Mouse (Mus musculus) c-Kit-positive CD71-positive TER-119-positive erythroid progenitor cells, embryonic 14.5 days (primary cell): ENCODE data around the gene Eif5a2.
A peak's percentile ranks its signal among the peaks of the same experiment; 100 is the strongest.

ENCODE experiments used
- DNase-seq: peaks from one replicate; pipeline ENCODE4 v3.0.0-alpha.2; 2013; ENCODE audit warnings: low spot score

Eif5a2 gene

GRCm38 (mm10) chr3:28811441-28811840, 30.4 kb downstream of the Eif5a2 start:
- no peak for DNase-seq

- DNase-seq, result peak; percentile 71
These were observed 33.3 kb downstream of the Eif5a2 start for GRCm38 (mm10) chr3:28814361-28814760.

- no peak for DNase-seq
These were observed 35.0 kb downstream of the Eif5a2 start for GRCm38 (mm10) chr3:28816010-28816540.

GRCm38 (mm10) chr3:28826272-28826671, 45.2 kb downstream of the Eif5a2 start:
- DNase-seq, result no peak

GRCm38 (mm10) chr3:28827605-28828004, 46.5 kb downstream of the Eif5a2 start:
- DNase-seq, result no peak

GRCm38 (mm10) chr3:28829454-28829853, 48.4 kb downstream of the Eif5a2 start:
- DNase-seq, result no peak

- DNase-seq, result no peak
These were observed 55.8 kb downstream of the Eif5a2 start for GRCm38 (mm10) chr3:28836796-28837371.

GRCm38 (mm10) chr3:28841886-28842649, 61.0 kb downstream of the Eif5a2 start:
- no peak for DNase-seq

- no peak for DNase-seq
These were observed 62.2 kb downstream of the Eif5a2 start for GRCm38 (mm10) chr3:28843231-28843630.

GRCm38 (mm10) chr3:28847115-28847514, 66.0 kb downstream of the Eif5a2 start:
- DNase-seq, result no peak
